Mouse (Mus musculus) mesoderm, embryonic 11.5 days (tissue): Measurements from ENCODE around the gene Onecut3.

Source experiments
- DNase-seq: peaks from one replicate; pipeline ENCODE4 v3.0.0-alpha.2; 2012; ENCODE audit warnings: low read depth, low spot score

The Onecut3 gene

GRCm38 (mm10) chr10:80503599-80504220 lies 9.1 kb downstream of the Onecut3 start:
- no peak for DNase-seq

DNA sequence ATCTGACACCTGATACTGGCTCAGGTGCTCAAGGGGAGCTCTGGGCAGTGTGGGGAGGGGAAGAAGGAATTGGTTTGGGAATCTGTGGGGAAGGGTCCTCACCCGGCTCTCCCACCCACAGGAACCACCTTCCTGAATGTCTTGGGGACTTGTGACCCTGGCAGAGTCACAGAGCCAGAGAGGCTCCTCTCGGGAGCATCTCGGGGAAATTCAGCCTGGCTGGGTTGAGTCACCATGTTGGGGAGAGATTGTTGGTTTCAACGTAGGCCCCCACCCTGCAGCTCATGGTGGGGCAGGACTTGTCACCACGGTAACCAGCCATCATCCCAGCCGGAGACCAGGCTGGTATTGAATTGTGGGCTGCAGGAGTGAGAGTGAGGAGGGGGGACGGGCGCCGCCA lies 10.1 kb downstream of the Onecut3 start:
- DNase-seq = no peak

DNA sequence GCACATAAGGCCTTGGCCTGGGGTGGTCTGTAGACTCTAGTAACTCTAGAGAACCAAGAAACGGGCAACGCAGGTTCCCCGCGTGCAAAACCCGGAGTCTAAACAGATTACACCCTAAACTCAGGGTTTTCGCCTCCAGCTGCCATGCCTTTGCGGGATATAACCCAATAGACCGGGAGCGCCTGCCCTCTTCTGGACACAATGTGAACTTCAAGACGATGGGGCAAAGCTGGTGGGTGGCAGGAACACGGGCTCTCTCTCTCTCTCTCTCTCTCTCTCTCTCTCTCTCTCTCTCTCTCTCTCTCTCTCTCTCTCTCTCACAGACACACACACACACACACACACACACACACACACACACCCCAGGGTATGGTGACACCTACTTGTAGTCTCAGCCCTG lies 11.6 kb downstream of the Onecut3 start:
- peak; percentile 79 for DNase-seq

- DNase-seq = peak; percentile 81
These were observed 15.0 kb downstream of the Onecut3 start for GRCm38 (mm10) chr10:80509412-80510272.

DNA sequence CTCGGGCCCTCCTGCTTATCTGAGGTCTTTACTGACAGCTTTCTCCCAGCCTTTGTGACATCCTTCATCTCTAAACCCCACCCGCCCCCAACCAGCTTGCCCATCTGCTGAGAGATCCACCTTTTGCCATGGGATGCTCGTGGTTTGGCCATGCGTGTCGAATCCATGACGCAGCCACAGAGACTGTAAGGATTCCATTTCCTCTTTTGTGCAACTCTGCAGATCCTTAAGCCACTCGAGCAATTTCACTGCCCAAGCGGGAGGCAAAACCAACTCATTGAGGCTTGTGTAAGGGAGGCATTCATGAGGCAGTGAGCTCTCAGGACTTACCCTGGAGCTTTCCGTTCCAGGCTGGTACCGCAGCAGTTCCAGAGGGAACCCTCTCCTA lies 15.6 kb downstream of the Onecut3 start:
- no peak for DNase-seq

GRCm38 (mm10) chr10:80513739-80514138 lies 19.1 kb downstream of the Onecut3 start:
- no peak for DNase-seq

- no peak for DNase-seq
These were observed 24.7 kb downstream of the Onecut3 start for GRCm38 (mm10) chr10:80519287-80519686.

- DNase-seq = no peak
These were observed 28.7 kb downstream of the Onecut3 start for GRCm38 (mm10) chr10:80523299-80523698.

DNA sequence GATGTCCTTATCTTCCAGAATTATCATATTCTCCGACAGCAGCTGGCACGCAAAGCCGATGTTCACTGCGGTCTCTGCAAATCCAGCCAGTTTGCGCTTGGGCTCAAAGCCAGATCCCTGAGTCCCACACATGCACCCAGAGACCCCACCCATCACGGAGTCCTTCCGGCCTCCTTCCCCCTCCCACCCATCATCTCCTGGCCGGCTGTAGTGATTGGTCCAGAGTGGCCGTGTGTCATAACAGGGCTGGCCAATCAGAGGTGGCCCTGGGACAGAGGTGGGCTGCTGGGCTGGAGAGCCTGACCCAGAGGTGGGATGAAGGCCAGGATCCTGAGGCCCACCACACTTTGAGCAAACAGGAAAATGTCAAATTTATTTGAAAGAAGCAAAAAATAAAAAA lies 31.5 kb downstream of the Onecut3 start:
- DNase-seq = peak; percentile 50

GRCm38 (mm10) chr10:80532783-80533182 lies 38.1 kb downstream of the Onecut3 start:
- no peak for DNase-seq

DNA sequence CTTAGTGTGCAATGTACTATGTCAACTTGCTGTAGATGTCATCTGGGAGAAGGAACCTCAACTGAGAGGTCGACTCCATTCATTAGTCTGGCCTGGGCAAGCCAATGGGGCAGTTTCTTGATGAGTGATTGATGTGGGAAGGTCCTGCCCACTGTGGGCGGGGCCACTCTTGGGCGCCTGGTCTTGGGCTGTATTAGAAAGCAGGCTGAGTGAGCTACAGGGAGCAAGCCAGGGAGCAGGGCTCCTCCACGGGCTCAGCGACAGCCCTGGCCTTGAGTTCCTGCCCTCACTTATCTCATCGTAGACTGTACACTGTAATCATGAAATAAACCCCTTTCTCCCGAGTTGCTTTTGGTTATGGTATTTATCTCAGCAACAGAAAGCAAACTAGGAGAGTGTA lies 39.1 kb downstream of the Onecut3 start:
- DNase-seq = peak; percentile 39

GRCm38 (mm10) chr10:80535071-80535470 lies 40.4 kb downstream of the Onecut3 start:
- no peak for DNase-seq

GRCm38 (mm10) chr10:80535711-80536110 lies 41.1 kb downstream of the Onecut3 start:
- no peak for DNase-seq

DNA sequence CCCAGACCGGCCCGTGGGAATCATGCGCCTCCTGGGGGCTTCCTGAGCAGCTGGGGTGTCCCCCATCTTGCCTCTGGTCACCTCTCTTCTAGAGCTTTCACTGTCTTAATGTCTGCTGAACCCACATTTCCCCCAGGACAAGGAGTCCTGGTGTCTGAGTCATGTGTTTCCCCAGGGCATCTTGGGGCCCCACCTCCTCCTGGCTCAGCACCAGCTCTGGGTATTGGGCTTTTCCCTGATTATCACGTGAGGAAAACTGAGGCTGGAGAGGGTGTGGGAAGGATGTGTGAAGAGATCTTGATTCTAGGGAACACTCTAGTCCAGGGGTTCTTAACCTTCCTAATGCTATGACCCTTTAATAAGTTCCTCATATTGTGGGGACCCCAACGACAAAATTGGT lies 43.5 kb downstream of the Onecut3 start:
- no peak for DNase-seq

DNA sequence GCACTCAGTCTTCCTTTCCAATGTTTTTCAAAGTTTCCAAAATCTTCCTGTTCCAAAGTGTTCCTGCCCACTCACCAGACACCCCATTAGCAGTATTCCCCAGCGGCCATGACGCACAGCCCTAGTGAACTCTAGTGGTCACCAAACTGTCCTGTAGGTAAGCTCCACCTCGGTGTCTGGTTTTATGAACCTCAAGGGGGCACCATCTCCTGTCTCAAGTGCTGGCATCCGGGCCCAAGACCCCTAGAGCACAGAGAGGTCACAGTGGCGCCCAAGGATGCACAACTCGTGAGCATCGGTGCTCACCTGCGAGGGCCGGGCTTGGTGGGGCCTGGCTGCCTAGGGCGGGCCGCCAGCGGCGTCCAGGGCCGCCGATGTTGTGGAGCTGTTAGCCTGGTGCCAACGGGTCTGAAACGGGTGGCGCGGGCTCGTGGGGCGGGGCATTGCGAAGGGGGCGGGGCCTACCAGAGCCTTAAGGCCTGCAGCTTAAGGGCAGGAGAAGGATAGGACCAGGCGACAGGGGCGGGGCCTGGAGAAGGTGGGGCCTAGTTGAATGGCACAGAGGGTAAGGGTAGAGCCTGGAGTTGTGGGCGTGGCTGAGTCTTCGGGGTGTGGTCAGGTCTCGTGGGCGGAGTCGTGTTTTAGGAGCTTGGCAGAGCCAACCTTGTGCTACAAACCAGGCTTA lies 44.2 kb downstream of the Onecut3 start, which contains the start of gene Atp8b3:
Gene Atp8b3, minus strand, starts transcription at position 415 of the 685 bp plus-strand sequence.
- DNase-seq = peak; percentile 79

- DNase-seq = no peak
These were observed 44.9 kb downstream of the Onecut3 start for GRCm38 (mm10) chr10:80539493-80539892.

- DNase-seq = no peak
These were observed 49.2 kb downstream of the Onecut3 start for GRCm38 (mm10) chr10:80543873-80544272.

- DNase-seq = no peak
These were observed 51.0 kb downstream of the Onecut3 start for GRCm38 (mm10) chr10:80545590-80545989.

- DNase-seq = no peak
These were observed 52.3 kb downstream of the Onecut3 start for GRCm38 (mm10) chr10:80546945-80547344.

DNA sequence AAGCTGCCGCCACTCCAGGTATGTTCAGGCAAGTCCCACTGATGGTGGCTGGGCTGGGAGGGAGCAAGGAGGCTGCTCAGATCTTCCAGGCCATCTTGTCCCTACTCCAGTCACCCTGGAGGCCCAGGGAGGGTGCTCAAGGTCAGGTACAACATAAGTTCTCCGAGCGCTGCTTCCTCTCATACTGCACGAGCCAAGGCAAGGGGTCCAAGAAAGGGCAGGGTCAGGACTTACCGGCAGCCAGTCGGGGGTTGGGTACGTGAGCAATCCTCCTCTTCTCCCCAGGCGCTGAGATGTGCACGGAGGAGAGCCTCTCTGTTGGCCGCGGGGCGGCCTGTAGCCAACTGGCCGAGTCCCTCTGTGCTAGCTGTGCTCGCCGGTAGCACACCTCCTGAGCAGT lies 52.9 kb downstream of the Onecut3 start:
- no peak for DNase-seq

GRCm38 (mm10) chr10:80548428-80549006 lies 53.9 kb downstream of the Onecut3 start:
- DNase-seq = peak; percentile 85

DNA sequence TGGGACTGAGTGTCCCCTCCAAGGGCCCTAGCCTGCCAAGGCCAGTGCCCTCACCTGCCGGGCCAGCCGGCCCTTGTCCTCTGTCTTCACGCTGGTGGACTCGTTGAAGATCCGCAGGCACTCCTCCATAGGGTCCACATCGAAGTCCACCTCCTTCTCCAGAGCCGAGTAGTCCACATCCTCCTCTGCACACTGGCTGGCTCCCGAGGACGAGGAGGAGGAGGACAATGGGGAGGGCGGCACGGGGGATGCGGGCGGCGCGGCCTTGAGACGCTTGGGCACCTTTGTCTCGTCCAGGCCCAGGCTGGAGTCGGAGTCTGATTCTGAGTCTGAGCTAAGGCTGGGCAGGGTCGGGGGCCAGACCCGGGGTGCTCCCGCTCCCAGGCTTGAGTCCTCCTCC lies 54.6 kb downstream of the Onecut3 start:
- DNase-seq = no peak
